Mouse (Mus musculus): ENCODE results near the gene Zfp456.

- TF ChIP-seq CTCF (IDR thresholded peaks at IDR 0.05; ENCODE audit: insufficient read depth, low read length) (no peak), POLR2A (IDR thresholded peaks at IDR 0.05; ENCODE audit: borderline replicate concordance, extremely low read depth, low read depth, low read length) (no peak)
Observed at GRCm38 (mm10) chr13:67343422-67343821, 32.2 kb downstream of the Zfp456 start.
